Mouse (Mus musculus): Measurements from ENCODE around the gene Hist1h4j. TPM values are rescaled to one million over a fixed set of nuclear protein-coding genes. Genes with fewer than 3 reads are reported as not detected.

Hist1h4j gene
- polyA plus RNA-seq (2012; rRNA removed) = 17.8 and 19.9 TPM in 2 replicates

DNA sequence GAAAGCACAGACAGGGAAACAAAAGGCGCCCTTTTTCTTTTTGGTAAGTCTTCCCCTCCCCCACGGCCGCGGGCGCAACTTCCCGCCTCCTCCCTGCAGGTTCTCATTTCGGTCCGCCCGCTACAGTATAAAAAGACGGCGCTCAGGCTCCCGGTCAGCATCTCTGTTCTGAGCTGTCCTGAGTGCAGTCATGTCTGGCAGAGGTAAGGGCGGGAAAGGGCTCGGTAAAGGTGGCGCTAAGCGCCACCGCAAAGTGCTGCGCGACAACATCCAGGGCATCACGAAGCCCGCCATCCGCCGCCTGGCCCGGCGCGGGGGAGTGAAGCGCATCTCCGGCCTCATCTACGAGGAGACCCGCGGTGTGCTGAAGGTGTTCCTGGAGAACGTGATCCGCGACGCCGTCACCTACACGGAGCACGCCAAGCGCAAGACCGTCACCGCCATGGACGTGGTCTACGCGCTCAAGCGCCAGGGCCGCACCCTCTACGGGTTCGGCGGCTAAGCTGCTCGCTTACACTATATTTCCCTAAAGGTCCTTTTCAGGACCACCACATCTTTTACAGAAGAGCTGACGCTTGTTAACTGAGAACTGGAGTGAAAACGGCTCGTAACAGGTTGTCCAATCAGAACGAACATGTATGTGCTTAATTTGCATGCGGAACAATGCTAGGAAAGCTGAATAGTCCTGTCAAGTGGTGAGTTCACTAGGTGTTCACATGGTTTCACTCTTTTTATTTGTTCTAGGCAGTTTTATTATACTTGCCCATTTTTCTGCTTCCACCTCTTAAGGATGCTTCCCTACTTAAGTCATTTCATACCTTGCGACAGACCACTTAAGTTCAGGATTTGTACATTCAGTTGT lies at the start of gene Hist1h4j:
Gene Hist1h4j (plus strand): TSS at position 159 of the 862 bp plus-strand sequence.
- peak; percentile 20; the same call in 1 of the 2 replicates for TF ChIP-seq POLR2A (IDR thresholded peaks at IDR 0.05; ENCODE audit: borderline replicate concordance, extremely low read depth, insufficient read depth, insufficient read length, poor library complexity, severe bottlenecking)
- DNase-seq (ENCODE audit: low read depth) = peak; percentile 96

DNA sequence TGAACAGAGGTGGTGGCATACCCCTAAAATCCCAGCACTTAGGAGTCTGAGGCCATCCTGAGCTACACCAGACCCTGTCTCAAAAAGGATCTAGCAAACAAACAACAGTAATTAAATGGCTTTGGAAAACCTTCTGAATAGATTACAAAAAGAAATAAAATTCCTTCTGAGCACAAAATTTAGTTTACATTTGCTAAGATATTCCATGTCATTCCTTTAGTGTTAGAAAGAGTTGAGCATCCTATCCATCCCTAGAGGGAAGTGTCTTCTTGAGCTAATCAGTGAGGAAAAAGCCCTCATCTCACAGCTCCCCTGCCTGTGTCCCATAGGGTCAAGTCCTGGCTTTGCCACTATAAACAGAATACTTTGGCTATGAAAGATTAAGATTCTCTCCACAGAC lies 37.1 kb upstream of the Hist1h4j start, which contains the start of gene Olfr1359:
Gene Olfr1359 (plus strand): TSS at position 301 of the 400 bp plus-strand sequence.
- TF ChIP-seq CTCF (IDR thresholded peaks at IDR 0.05; ENCODE audit: borderline replicate concordance, extremely low read depth, insufficient read depth, insufficient read length) (no peak), POLR2A (IDR thresholded peaks at IDR 0.05; ENCODE audit: borderline replicate concordance, extremely low read depth, insufficient read depth, insufficient read length, poor library complexity, severe bottlenecking) (no peak)
- DNase-seq (ENCODE audit: low read depth) = no peak

DNA sequence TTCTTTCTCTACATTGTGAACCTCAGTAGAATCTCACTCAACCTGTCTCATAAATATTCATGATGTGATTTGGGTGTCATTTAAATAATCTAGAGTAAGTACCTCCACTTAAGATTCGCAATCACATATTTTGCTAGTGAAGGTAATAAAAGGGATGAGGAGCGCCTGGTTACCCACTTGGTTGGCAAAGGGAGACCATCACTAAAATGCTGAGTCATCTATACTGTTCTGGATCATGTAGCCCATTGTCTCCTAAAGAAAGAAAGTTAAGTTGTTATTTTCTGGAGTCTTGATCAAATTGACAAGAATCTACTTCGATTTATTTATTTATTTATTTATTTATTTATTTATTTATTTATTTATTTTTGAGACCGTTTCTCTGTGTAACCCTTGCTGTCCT lies 28.2 kb upstream of the Hist1h4j start:
- no peak for DNase-seq (ENCODE audit: low read depth)
- TF ChIP-seq POLR2A (IDR thresholded peaks at IDR 0.05; ENCODE audit: borderline replicate concordance, extremely low read depth, insufficient read depth, insufficient read length, poor library complexity, severe bottlenecking) (no peak), CTCF (IDR thresholded peaks at IDR 0.05; ENCODE audit: borderline replicate concordance, extremely low read depth, insufficient read depth, insufficient read length) (no peak)

- peak; percentile 81 for TF ChIP-seq CTCF (IDR thresholded peaks at IDR 0.05; ENCODE audit: borderline replicate concordance, extremely low read depth, insufficient read depth, insufficient read length)
- no peak for TF ChIP-seq POLR2A (IDR thresholded peaks at IDR 0.05; ENCODE audit: borderline replicate concordance, extremely low read depth, insufficient read depth, insufficient read length, poor library complexity, severe bottlenecking)
- peak; percentile 92 for DNase-seq (ENCODE audit: low read depth)
Measured at GRCm38 (mm10) chr13:21710031-21710711, 24.7 kb upstream of the Hist1h4j start.

DNA sequence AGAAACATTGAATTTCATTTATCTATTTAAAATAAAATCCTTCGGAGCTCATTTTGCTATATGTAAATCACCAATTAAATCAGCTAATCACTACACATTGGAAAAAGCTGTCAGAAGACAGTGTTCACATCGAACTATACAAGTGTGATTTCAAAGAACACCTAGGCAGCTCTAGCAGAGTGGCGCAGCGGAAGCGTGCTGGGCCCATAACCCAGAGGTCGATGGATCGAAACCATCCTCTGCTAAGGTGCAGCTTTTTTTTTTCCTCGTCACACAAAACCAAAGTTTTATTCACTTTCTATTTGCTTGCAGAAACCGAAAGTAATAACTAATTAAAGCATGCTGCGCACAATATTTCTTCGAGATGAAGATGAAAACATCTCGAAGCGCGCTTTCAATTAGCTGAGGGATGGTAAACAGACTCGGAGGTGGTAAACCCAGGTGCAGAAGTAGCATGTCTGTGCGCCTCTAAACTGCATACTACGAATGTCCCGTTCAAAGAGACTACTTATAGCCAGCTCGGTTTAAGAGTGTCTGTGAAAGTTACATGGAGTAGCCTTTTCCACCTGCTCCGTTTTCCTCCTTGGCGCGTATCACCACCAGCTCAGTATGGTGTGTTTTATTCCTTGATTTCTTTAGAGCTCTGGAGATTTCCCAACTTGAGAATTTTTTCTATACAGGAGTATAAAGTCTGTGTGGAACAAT lies 23.9 kb upstream of the Hist1h4j start:
- no peak for TF ChIP-seq POLR2A (IDR thresholded peaks at IDR 0.05; ENCODE audit: borderline replicate concordance, extremely low read depth, insufficient read depth, insufficient read length, poor library complexity, severe bottlenecking)
- TF ChIP-seq CTCF (IDR thresholded peaks at IDR 0.05; ENCODE audit: borderline replicate concordance, extremely low read depth, insufficient read depth, insufficient read length) = no peak
- DNase-seq (ENCODE audit: low read depth) = peak; percentile 88

- TF ChIP-seq POLR2A (IDR thresholded peaks at IDR 0.05; ENCODE audit: borderline replicate concordance, extremely low read depth, insufficient read depth, insufficient read length, poor library complexity, severe bottlenecking) (no peak), CTCF (IDR thresholded peaks at IDR 0.05; ENCODE audit: borderline replicate concordance, extremely low read depth, insufficient read depth, insufficient read length) (no peak)
- no peak for DNase-seq (ENCODE audit: low read depth)
Measured at GRCm38 (mm10) chr13:21711698-21712097, 23.2 kb upstream of the Hist1h4j start.

DNA sequence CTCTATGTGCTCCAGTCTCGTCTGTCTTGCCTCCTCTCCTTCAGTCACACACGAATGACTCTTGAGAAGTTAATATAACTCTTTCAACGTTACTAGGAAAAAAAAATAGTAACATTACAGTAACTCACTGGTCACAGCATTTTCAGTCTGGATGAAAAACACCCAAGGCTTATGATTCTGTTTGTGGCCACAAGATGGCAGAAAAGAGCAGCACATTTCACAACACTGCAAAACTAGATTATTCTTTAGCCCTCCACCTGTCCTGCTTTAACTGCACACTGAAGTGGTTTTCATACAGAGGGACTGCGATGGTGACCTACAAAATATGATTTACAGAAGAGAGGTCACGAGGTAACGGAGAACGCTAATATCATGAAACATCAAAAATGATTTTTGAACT lies 20.1 kb upstream of the Hist1h4j start:
- TF ChIP-seq POLR2A (IDR thresholded peaks at IDR 0.05; ENCODE audit: borderline replicate concordance, extremely low read depth, insufficient read depth, insufficient read length, poor library complexity, severe bottlenecking) (no peak), CTCF (IDR thresholded peaks at IDR 0.05; ENCODE audit: borderline replicate concordance, extremely low read depth, insufficient read depth, insufficient read length) (peak; percentile 74)

DNA sequence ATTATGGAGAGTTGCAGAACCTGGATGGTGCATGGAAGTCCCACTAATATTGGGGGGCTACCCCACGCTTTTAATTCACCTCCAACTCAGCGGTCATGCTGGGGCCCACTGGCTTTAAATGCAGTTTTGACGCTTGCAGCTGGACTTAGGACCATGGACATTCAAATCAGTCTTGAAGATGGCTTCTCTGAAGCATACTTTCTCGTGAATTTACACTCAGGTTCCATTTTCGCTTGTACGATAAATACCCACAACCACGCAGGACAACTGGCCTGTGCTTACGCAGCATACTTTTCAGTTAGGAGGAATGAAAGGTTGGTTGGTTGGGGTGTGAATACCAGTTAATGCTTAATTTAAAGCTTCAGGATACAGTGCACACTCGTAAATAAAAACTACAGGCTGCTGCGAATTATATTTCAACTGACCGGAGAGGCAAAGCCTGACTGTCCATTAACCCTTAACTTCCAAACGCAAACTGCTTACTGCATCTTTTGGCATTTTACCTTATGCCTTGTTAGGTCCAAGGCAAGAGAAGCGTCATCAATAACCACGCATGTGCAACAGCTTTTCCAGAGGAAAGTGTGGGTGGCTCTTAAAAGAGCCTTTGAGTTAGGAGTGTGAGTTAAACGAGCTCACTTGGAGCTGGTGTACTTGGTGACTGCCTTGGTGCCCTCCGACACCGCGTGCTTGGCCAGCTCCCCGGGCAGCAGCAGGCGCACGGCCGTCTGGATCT lies 19.6 kb upstream of the Hist1h4j start:
- no peak for TF ChIP-seq CTCF (IDR thresholded peaks at IDR 0.05; ENCODE audit: borderline replicate concordance, extremely low read depth, insufficient read depth, insufficient read length)
- no peak for TF ChIP-seq POLR2A (IDR thresholded peaks at IDR 0.05; ENCODE audit: borderline replicate concordance, extremely low read depth, insufficient read depth, insufficient read length, poor library complexity, severe bottlenecking)
- DNase-seq (ENCODE audit: low read depth) = peak; percentile 60

More for the DNA sequence above, 20.1 kb upstream of the Hist1h4j start:
- peak; percentile 88 for DNase-seq (ENCODE audit: low read depth)

GRCm38 (mm10) chr13:21715864-21716539 lies 18.9 kb upstream of the Hist1h4j start, which contains the start of the genes Hist1h2bl and Hist1h2ai:
Gene Hist1h2bl (minus strand): TSS chr13:21716143.
Gene Hist1h2ai (plus strand): TSS chr13:21716422.
- peak; percentile 99 for DNase-seq (ENCODE audit: low read depth)
- TF ChIP-seq POLR2A (IDR thresholded peaks at IDR 0.05; ENCODE audit: borderline replicate concordance, extremely low read depth, insufficient read depth, insufficient read length, poor library complexity, severe bottlenecking) = peak; percentile 62; the same call in 1 of the 2 replicates

All from brain, embryonic 14.5 days (tissue).